Mouse (Mus musculus) liver, adult 2 months (tissue): ENCODE results near the gene Kcnb1.

Experiments
- CTCF ChIP-seq: fragments of 200-500 bp; IDR thresholded peaks from 2 replicates; pipeline ENCODE4 v1.5.1; 2011; ENCODE audit warnings: low read depth, low read length, control low read depth
- POLR2A ChIP-seq: fragments of 200-500 bp; IDR thresholded peaks from 2 replicates; pipeline ENCODE4 v1.6.1; 2011; ENCODE audit warnings: low read length, control low read depth; ENCODE audit not compliant: insufficient read depth; ENCODE audit errors: extremely low read depth

DNA sequence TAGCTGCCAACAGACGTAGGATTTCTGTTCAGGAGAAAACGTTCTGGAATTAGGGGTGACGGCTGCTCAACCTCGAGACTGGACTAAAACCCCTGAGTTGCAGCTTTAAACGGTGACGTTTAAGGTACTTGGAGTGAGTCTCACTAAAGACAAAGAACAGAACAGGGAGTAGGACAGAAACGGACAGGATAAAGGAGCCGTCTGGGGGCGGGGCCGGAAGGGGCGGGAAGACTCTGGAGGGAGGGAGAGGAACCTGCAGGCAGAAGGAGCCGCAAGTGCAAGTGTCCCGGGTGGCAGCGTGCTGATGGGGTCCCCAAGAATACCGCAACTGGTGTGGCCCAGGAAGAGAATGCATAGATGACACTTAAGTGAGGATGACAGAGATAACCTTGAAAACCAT, 40.6 kb upstream of the Kcnb1 start:
- no peak for TF ChIP-seq CTCF
- TF ChIP-seq POLR2A: no peak
